Comparison of ENCODE assay signal across 15 mouse cellular contexts in the genomic region with DNA sequence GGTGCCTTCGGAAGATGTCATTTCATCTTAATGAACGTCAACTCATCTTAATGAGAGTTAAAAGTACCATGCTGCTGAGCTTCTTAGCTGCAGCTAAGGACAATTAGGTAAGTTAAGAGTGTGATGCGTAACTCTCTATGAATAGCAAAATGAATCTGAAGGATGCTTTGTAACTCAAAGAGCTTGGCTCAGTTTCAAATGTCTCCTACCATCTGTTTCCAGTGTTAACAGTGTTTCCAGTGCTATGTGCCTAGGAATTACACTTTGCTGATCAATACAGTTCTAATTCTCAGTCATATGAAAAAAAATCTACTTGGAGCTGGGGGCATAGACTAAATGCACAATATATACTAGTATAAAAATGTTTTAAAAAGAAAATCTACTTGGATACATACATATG.
"Had no signal": no experiment of that assay in that cellular context is flagged by ENCODE, and none has a peak within 500 bp of the region (broad histone marks: within the 10 kb centered on the region; RNA-seq: fewer than 3 reads in every experiment).

No protein-coding gene starts in this region.

- H3K27me3 ChIP-seq: neural tube, embryonic 15.5 days; stomach, embryonic 15.5 days had no signal

- H3K9ac ChIP-seq: liver, embryonic 12.5 days; lung, embryonic 14.5 days; neural tube, embryonic 15.5 days; stomach, embryonic 15.5 days had no signal

- ATAC-seq: intestine, postnatal 0 days; liver, embryonic 12.5 days had no signal

- H3K4me2 ChIP-seq: liver, embryonic 12.5 days; lung, embryonic 14.5 days; neural tube, embryonic 15.5 days; stomach, embryonic 15.5 days had no signal

- H3K27ac ChIP-seq: limb, embryonic 10.5 days; liver, embryonic 12.5 days; midbrain, embryonic 10.5 days; neural tube, embryonic 15.5 days; stomach, embryonic 15.5 days had no signal

- H3K9me3 ChIP-seq: limb, embryonic 10.5 days; liver, embryonic 12.5 days; midbrain, embryonic 10.5 days; neural tube, embryonic 15.5 days; stomach, embryonic 15.5 days had no signal

- H3K36me3 ChIP-seq: limb, embryonic 10.5 days; liver, embryonic 12.5 days; midbrain, embryonic 10.5 days; neural tube, embryonic 15.5 days; stomach, embryonic 15.5 days had no signal

- H3K4me1 ChIP-seq: limb, embryonic 10.5 days; liver, embryonic 12.5 days; midbrain, embryonic 10.5 days; neural tube, embryonic 15.5 days; stomach, embryonic 15.5 days had no signal

- H3K4me3 ChIP-seq: limb, embryonic 10.5 days; liver, embryonic 12.5 days; midbrain, embryonic 10.5 days; myocyte; neural tube, embryonic 15.5 days; stomach, embryonic 15.5 days had no signal

- DNase-seq: kidney, adult 8-10 months; kidney, postnatal 25 days; lung, embryonic 14.5 days; lung, postnatal 10 days; lung, postnatal 4 days; midbrain, embryonic 14.5 days; right cerebral cortex, postnatal 14 days; thymus, postnatal 36 days had no signal
